Mouse (Mus musculus): ENCODE measurements around the gene Rapsn.

- TF ChIP-seq CTCF (IDR thresholded peaks at IDR 0.05; ENCODE audit: low read depth), result no peak
- no peak for TF ChIP-seq EP300 (optimal IDR thresholded peaks at IDR 0.05)
These were observed 16.5 kb downstream of the Rapsn start for GRCm38 (mm10) chr2:91051917-91052316.
